Mouse (Mus musculus): Measurements from ENCODE around the gene Gabbr2. TPM values are rescaled to one million over a fixed set of nuclear protein-coding genes. Genes with fewer than 3 reads are reported as not detected.

Gene Gabbr2
- polyA plus RNA-seq, 1 experiment, result not detected

GRCm38 (mm10) chr4:46989842-46990241, 1.8 kb downstream of the Gabbr2 start:
- DNase-seq, result no peak
- H3K4me1 ChIP-seq (ENCODE audit: control insufficient read depth, insufficient read depth, low read length), result no peaks in the 10 kb centered on the region
- TF ChIP-seq POLR2A (IDR thresholded peaks at IDR 0.05; ENCODE audit: borderline replicate concordance, extremely low read depth, low read depth, low read length) (no peak), CTCF (IDR thresholded peaks at IDR 0.05; ENCODE audit: insufficient read depth, low read length) (no peak)
- no peak overlapping the region for H3K4me3 ChIP-seq (replicated peaks; ENCODE audit: extremely low read depth, low read depth, low read length)
- 2% methylated on average over 17 of the region's 17 CpGs for WGBS

DNA sequence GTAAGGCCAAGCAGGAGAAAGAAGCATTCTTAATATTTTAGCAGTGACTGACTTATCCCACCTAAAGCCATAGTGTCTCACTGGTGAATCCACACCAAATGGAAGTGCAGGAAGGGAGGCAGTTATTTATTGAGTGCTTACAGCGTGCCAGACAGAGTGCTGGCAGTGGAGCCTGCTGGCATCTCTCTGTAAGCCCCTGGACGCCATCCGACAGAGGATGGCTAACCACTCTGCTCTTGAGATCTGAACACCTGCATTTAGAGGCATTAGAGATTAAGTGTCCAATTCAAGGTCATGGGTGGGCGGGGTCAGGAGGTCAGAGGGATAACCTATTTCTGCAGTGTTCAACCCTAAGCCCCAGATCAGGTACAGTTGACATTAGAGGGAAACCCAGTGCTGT, 2.8 kb downstream of the Gabbr2 start:
- WGBS, result 73% methylated on average over 4 of the region's 4 CpGs
- Histone ChIP-seq H3K4me1 (ENCODE audit: control insufficient read depth, insufficient read depth, low read length) (no peaks in the 10 kb centered on the region), H3K4me3 (replicated peaks; ENCODE audit: extremely low read depth, low read depth, low read length) (no peak overlapping the region)
- no peak for TF ChIP-seq CTCF (IDR thresholded peaks at IDR 0.05; ENCODE audit: insufficient read depth, low read length)
- no peak for TF ChIP-seq POLR2A (IDR thresholded peaks at IDR 0.05; ENCODE audit: borderline replicate concordance, extremely low read depth, low read depth, low read length)
- no peak for DNase-seq

- TF ChIP-seq CTCF (IDR thresholded peaks at IDR 0.05; ENCODE audit: insufficient read depth, low read length) (no peak), POLR2A (IDR thresholded peaks at IDR 0.05; ENCODE audit: borderline replicate concordance, extremely low read depth, low read depth, low read length) (no peak)
- 46% methylated on average over 3 of the region's 3 CpGs for WGBS
- no peak for DNase-seq
Measured at GRCm38 (mm10) chr4:46988257-46988656, 3.4 kb downstream of the Gabbr2 start.

GRCm38 (mm10) chr4:46987809-46988208, 3.9 kb downstream of the Gabbr2 start:
- 82% methylated on average over 6 of the region's 6 CpGs for WGBS
- no peak for DNase-seq
- no peaks in the 10 kb centered on the region for H3K4me1 ChIP-seq (ENCODE audit: control insufficient read depth, insufficient read depth, low read length)
- no peak for TF ChIP-seq POLR2A (IDR thresholded peaks at IDR 0.05; ENCODE audit: borderline replicate concordance, extremely low read depth, low read depth, low read length)
- no peak for TF ChIP-seq CTCF (IDR thresholded peaks at IDR 0.05; ENCODE audit: insufficient read depth, low read length)
- H3K4me3 ChIP-seq (replicated peaks; ENCODE audit: extremely low read depth, low read depth, low read length), result no peak overlapping the region

More at GRCm38 (mm10) chr4:46988257-46988656, 3.4 kb downstream of the Gabbr2 start:
- Histone ChIP-seq H3K4me1 (ENCODE audit: control insufficient read depth, insufficient read depth, low read length) (no peaks in the 10 kb centered on the region), H3K4me3 (replicated peaks; ENCODE audit: extremely low read depth, low read depth, low read length) (no peak overlapping the region)

DNA sequence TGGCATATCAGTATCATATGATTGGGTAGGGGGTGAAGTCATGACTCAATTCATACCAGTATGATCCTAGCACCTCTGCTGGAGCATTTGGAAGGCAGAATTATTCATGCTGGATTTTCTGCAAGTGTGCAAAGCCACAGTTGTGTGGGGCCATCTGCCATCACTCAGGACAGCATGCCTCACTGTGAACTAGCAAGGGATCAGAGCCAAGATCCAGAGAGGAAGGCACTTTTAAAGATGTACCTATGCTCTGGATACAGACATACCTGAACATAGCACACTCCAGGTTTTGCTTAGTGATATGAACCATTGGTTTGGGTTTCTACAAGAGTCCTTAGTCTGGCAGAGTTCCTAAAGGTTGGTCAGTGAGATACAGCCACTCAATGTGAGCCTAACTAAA, 5.6 kb downstream of the Gabbr2 start:
- TF ChIP-seq POLR2A (IDR thresholded peaks at IDR 0.05; ENCODE audit: borderline replicate concordance, extremely low read depth, low read depth, low read length) (no peak), CTCF (IDR thresholded peaks at IDR 0.05; ENCODE audit: insufficient read depth, low read length) (no peak)
- H3K4me3 ChIP-seq (replicated peaks; ENCODE audit: extremely low read depth, low read depth, low read length), result no peak overlapping the region
- no peak for DNase-seq
- no peaks in the 10 kb centered on the region for H3K4me1 ChIP-seq (ENCODE audit: control insufficient read depth, insufficient read depth, low read length)

GRCm38 (mm10) chr4:46982912-46983311, 8.8 kb downstream of the Gabbr2 start:
- DNase-seq, result no peak
- H3K4me3 ChIP-seq (replicated peaks; ENCODE audit: extremely low read depth, low read depth, low read length), result no peak overlapping the region
- no peak for TF ChIP-seq CTCF (IDR thresholded peaks at IDR 0.05; ENCODE audit: insufficient read depth, low read length)
- TF ChIP-seq POLR2A (IDR thresholded peaks at IDR 0.05; ENCODE audit: borderline replicate concordance, extremely low read depth, low read depth, low read length), result no peak
- WGBS, result 59% methylated on average over 5 of the region's 5 CpGs
- H3K4me1 ChIP-seq (ENCODE audit: control insufficient read depth, insufficient read depth, low read length), result no peaks in the 10 kb centered on the region

DNA sequence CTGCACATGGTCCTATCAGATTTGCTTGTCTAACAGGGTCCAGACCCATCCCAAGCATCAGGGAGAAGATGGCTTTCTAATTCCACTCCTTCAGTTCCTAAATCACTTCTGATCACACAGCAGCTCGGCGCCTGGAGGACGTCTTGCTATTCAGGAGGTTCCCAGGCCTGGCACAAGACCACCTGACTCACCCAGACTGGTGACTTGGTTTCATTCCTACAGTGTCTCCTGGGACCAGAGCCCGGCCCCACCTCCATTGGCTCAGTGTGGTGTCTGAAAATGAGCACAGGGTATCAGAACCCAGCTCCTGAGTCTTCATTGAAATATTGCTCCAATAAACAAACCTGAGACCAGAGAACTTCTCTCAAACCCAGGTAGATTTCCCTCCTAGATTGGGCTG, 9.6 kb downstream of the Gabbr2 start:
- DNase-seq, result no peak
- Histone ChIP-seq H3K4me3 (replicated peaks; ENCODE audit: extremely low read depth, low read depth, low read length) (no peak overlapping the region), H3K4me1 (ENCODE audit: control insufficient read depth, insufficient read depth, low read length) (no peaks in the 10 kb centered on the region)
- TF ChIP-seq POLR2A (IDR thresholded peaks at IDR 0.05; ENCODE audit: borderline replicate concordance, extremely low read depth, low read depth, low read length), result no peak
- no peak for TF ChIP-seq CTCF (IDR thresholded peaks at IDR 0.05; ENCODE audit: insufficient read depth, low read length)
- 84% methylated on average over 4 of the region's 4 CpGs for WGBS

DNA sequence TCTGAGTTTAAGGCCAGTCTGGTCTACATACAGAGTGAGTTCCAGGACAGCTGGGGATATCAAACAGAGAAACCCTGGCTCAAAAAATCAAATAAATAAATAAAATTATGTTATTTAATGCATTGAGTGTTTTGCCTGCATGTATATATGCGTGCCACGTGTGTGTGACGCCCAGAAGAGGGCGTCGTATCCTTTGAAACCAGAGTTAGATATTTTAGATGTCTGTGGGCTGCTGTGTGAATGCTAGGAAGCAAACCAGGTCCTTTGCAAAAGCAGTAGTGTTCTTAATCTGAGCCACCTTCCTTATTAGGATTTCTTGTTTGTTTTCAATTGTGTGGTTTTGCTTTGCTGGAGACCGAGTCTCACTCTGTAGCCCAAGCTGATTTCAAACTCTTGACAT, 13.3 kb downstream of the Gabbr2 start:
- no peak for DNase-seq
- Histone ChIP-seq H3K4me3 (replicated peaks; ENCODE audit: extremely low read depth, low read depth, low read length) (no peak overlapping the region), H3K4me1 (ENCODE audit: control insufficient read depth, insufficient read depth, low read length) (no peaks in the 10 kb centered on the region)
- 71% methylated on average over 6 of the region's 6 CpGs for WGBS
- TF ChIP-seq POLR2A (IDR thresholded peaks at IDR 0.05; ENCODE audit: borderline replicate concordance, extremely low read depth, low read depth, low read length), result no peak
- no peak for TF ChIP-seq CTCF (IDR thresholded peaks at IDR 0.05; ENCODE audit: insufficient read depth, low read length)

DNA sequence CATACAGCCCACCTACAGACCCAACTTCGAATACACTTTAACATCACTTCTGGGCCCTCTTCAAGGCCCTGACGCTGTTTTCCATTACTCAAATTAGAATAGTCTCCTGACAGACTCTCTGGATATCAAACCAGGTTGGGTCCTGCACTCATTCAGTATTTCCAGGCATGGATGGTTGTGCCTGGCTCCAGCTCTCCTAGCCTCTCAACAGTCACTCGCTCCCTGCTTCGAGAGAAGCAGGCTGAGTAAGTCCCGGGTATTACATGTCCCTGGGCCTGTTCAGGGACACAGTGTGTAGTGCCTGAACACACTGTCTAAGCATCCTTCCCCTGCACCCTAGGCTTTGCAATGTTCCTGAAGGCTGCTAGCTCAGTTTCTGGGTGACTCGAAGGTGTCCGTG, 14.5 kb downstream of the Gabbr2 start:
- DNase-seq, result no peak
- WGBS, result 95% methylated on average over 7 of the region's 7 CpGs
- no peaks in the 10 kb centered on the region for H3K4me1 ChIP-seq (ENCODE audit: control insufficient read depth, insufficient read depth, low read length)
- H3K4me3 ChIP-seq (replicated peaks; ENCODE audit: extremely low read depth, low read depth, low read length), result no peak overlapping the region
- TF ChIP-seq CTCF (IDR thresholded peaks at IDR 0.05; ENCODE audit: insufficient read depth, low read length) (no peak), POLR2A (IDR thresholded peaks at IDR 0.05; ENCODE audit: borderline replicate concordance, extremely low read depth, low read depth, low read length) (no peak)

DNA sequence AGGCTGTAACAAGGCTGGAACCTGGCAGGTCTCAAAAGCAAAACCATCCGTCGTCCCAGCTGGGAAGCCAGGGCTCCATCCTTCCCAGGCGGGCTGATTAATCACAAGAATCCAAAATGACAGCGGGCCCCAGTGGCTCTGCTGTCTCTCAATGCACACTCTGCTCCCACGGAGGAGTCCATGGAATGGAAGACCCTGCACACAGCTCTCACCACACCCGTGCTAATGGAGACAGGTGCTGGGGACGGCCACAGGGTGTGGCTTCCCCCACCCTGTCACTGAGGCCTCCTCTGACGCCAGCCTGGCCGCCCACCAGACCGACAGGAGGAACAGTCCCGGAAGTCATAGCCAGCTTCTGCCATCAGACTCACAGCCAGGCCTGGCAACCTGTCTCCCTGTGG, 15.0 kb downstream of the Gabbr2 start:
- 58% methylated on average over 11 of the region's 11 CpGs for WGBS
- no peak for DNase-seq
- H3K4me1 ChIP-seq (ENCODE audit: control insufficient read depth, insufficient read depth, low read length), result no peaks in the 10 kb centered on the region
- no peak overlapping the region for H3K4me3 ChIP-seq (replicated peaks; ENCODE audit: extremely low read depth, low read depth, low read length)
- TF ChIP-seq CTCF (IDR thresholded peaks at IDR 0.05; ENCODE audit: insufficient read depth, low read length), result no peak
- TF ChIP-seq POLR2A (IDR thresholded peaks at IDR 0.05; ENCODE audit: borderline replicate concordance, extremely low read depth, low read depth, low read length), result no peak
